Mouse (Mus musculus): ENCODE measurements around the gene Fancc.
A peak's percentile ranks its signal among the peaks of the same experiment; 100 is the strongest.
"Not testable (repeated sequence)": the region's sequence is repeated elsewhere in the genome, so short reads cannot be mapped to it uniquely, and the experiment has no call there.

Fancc gene

GRCm38 (mm10) chr13:63514931-63515360 is 17.9 kb upstream of the Fancc start:
- no peak for DNase-seq

- no peak for DNase-seq
Observed at GRCm38 (mm10) chr13:63513374-63514098, 16.5 kb upstream of the Fancc start.

DNA sequence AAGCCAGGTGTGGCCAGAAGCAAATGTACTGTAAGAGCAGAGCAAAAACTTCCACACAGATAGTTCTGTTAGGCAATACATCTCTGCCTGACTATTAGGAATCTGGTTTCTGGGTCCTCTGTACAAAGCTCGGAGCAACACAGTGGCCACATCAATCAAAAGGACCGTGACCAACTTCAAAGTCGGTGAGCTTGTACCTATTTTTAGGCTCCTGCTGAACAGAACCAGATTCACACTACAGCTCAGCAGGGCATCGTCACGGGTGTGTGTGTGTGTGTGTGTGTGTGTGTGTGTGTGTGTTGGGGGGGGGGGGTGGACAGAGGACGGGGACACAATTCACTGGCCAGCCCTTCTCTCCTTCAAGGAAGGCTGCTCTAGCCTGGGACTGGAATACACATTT is 15.3 kb upstream of the Fancc start:
- DNase-seq: no peak

- DNase-seq: no peak
Observed at GRCm38 (mm10) chr13:63507821-63508220, 10.7 kb upstream of the Fancc start.

DNA sequence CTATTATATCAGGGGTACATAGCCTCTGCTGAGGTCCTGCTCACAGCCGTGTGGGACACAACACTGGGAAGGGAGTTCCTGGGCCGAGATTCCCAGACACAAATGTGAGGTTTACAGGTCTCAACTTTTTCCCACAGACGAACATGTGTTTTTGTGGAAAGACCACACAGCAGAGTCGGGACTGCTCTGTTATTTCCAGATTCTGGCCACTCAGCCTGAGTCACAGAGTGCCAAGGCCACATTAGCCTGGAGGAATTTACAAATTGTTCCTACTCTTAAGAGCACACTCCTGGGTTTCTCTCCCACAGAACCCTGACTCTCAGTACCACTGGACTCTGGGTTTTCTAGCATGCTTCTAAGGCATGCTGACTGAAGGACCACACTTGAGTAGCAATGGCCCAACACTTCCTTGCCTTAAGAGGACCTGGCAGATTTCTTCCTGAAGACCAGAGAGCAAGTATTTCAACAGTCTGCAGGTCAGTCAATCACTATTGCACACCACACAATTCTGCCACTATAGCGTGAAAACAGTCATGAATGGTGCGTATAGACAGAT is 10.0 kb upstream of the Fancc start:
- no peak for DNase-seq

DNA sequence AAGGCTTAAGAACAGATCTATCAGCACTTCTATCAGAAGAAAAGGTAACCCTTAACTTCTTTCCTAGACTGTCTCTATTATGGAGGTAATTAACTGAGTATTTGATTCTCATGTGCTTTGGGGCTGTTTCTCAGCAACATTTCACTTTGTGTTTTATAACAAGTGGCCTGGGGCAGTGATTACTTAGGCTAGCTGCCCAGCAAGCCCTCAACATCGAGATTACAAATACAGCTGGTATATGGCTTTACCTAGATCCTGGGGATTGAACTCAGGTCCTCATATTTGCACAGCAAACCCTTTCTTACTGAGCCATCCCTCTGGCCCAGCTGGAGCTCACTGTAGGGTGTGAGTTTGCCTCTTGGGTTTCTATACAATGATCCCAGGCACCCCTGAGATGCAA is 9.3 kb upstream of the Fancc start:
- DNase-seq: no peak

GRCm38 (mm10) chr13:63502391-63502790 is 5.3 kb upstream of the Fancc start:
- DNase-seq: no peak

GRCm38 (mm10) chr13:63499489-63499888 is 2.4 kb upstream of the Fancc start:
- DNase-seq: no peak

GRCm38 (mm10) chr13:63487707-63488042 is 9.4 kb downstream of the Fancc start:
- DNase-seq: no peak

DNA sequence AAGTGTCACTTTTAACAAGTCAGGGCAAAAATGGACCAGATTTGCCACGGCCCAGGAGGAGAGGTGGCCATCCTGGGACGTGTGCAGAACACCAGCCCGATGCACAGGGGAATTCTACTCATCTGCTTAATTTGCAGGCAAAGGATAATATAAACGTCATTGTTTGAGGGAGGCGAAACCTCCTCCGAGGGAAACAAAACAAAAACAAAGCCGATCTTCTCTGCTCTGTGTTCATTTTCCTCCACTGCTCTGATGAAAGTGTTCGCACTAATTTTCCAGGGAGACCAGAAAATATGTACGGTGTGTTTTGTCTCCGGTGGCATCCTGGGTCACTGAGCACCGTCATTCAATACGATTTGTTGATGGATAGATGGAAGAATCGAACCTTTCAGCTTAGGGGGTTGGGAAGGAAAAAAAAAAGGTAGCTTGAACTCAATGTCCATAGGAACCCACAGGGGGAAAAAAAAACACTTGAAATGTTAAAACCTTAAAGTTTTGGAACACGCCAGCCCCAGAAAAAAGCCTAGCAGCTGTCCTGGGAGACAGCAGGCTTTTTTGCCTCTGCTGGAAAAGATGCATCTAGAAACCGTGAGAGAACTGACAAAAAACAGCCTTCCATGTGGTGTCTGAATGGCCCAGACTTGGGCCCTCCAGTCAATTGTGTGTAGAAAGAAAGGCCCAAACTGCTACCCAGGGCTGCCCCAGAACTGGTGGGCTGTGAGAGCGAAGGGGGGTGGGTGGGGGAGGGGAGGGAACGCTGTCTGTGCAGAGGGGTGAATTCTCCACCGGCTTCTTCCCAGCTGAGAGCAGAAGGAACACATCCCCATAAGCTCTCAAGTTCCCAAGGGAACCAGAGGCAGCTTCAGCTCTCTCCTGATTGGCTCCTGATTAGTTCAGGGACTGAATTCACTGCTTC is 10.0 kb downstream of the Fancc start:
- DNase-seq: no peak

DNA sequence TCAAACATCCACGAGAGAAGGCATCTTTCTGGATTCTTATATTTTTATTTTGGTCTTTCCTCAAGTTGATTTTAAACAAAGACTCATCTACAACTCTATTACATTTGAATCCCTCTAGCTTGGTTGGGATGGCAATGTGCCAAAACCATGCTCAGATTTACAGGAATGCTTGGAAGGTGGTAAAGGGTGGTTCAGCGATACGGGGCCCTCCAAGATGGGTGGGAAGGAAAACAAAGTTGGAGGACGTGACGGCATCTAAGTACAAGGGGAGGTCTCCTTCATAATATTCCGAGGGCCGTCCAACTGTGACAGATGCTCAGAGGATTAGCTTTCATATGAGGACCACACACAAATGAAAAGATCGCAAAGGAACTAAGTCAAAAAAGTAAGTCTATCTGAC is 21.7 kb downstream of the Fancc start:
- no peak for DNase-seq

GRCm38 (mm10) chr13:63452898-63453297 is 44.2 kb downstream of the Fancc start:
- DNase-seq: peak; percentile 16

DNA sequence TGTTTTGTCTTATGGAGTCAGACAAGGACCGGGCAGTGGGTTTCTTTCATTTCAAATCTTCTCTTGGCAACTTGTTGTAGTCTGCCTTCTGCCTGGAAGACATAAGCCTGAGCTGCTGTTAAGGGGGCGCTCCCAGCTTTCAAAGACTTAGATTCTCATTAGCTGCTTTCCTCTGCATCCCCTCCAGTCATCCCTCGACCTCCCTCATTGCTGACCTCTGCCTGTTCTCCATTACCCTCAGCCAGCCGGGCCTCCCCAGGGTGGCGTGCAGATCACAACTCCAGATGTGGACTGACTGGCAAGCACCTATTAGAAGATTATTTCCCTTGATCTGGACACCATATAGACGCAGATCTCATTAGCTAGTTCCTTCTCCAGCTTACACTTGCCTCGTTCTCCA is 45.9 kb downstream of the Fancc start:
- no peak for DNase-seq

DNA sequence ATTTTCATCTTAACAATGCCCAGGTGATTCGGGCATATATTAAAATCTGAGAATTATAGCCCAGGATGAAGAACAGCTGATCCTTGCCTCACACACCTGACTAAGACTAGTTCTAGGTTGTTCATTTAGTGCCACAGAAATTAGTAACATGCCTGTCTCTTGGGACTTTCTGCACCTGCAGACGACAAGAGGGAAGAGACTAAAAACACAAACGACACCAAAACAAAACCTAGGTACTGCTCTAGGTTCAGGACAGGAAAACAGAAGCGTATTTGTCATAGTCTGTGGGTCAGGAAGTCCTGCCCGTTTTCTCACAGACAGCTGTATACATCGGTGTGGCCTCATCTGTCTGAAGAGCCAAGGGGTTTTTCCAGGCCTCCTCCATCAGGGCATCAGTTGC is 51.7 kb downstream of the Fancc start:
- DNase-seq: no peak

GRCm38 (mm10) chr13:63432759-63433158 is 64.3 kb downstream of the Fancc start:
- DNase-seq: no peak

DNA sequence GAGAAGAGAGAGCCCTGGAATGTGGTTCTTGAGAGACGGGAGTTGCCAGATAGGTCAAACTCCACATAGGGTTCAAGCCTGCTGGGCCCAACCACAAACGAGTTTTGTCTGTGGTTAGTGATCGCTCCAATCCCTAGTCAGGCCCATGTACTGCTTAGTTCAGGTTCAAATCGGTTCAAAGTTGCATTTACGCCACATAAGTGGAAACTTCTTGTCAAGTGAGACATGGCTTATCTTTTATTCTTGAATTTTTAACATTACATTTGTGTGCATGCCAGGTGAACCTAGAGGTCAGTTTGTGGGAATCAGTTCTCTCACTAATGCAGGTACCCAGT is 65.3 kb downstream of the Fancc start:
- no peak for DNase-seq

- peak; percentile 91 for DNase-seq
Observed at GRCm38 (mm10) chr13:63431030-63431856, 65.8 kb downstream of the Fancc start.

- DNase-seq: no peak
Observed at GRCm38 (mm10) chr13:63430681-63431029, 66.4 kb downstream of the Fancc start.

DNA sequence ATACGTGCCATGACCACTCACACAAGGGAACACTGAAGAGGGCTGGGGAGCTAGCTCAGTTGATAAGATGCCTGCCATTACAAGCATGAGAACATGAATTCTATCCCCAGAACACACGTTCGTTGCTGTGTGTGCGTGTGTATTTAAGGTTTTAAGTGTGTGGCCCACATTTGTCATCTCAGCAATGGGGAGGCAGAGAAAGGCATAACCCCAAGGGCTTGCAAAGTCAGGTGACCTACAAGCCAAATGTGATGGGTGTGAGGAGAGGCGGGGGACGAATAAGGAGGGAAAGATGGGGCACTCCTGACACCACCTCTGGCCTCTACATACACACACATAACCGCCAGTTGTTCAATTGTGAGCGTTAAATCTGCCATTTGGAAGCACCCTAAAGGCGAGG is 66.9 kb downstream of the Fancc start:
- DNase-seq: no peak

DNA sequence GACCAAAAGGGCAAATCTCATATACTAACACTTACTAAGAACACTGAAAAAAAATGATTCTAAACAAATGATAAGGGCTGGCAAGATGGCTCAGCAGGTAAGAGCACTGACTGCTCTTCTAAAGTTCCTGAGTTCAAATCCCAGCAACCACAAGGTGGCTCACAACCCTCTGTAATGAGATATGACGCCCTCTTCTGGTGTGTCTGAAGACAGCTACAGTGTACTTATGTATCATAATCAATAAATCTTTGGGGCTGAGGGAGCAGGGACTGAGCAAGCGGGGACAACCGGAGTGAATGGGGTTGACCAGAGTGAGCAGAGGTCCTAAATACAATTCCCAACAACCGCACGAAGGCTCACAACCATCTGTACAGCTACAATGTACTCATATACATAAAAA is 68.9 kb downstream of the Fancc start:
- DNase-seq: not testable (repeated sequence)

- no peak for DNase-seq
Observed at GRCm38 (mm10) chr13:63423060-63423459, 74.0 kb downstream of the Fancc start.

GRCm38 (mm10) chr13:63421225-63421624 is 75.9 kb downstream of the Fancc start:
- DNase-seq: no peak

DNA sequence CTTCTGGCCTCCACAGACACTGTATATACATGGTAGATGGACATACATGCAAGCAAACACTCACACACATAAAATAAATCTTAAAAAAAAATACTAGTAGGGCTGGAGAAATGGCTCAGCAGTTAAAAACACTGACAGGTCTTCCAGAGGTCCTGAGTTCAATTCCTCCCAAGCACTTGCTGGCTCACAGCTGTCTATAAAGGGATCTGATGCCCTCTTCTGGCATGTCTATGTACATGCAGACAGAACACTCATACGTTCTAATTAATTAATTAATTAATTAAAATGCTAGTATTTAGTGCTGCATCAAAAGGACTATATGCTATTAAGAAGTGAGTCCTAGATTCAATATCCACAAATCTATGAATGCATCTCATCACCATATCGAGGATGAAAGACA is 78.9 kb downstream of the Fancc start:
- DNase-seq: no peak

Data from cerebellum, adult 11 months (tissue).